Mouse (Mus musculus) kidney, embryonic 16.5 days (tissue): ENCODE measurements around the gene Mamdc2. TPM values are rescaled to one million over a fixed set of nuclear protein-coding genes. Genes with fewer than 3 reads are reported as not detected.

Experiments
- ATAC-seq: fragments of 200-750 bp; cut with Nextera tagmentation; 2 replicates; pipeline ENCODE4 v1.8.0; 2017; ENCODE audit warnings: moderate TSS enrichment; ENCODE audit not compliant: low FRiP score, low TSS enrichment
- H3K27ac ChIP-seq: fragments of 300-500 bp; sonication (generic); 2 replicates; pipeline ENCODE4 v1.5.1; 2014; ENCODE audit warnings: low read length
- H3K27me3 ChIP-seq: fragments of 300-500 bp; sonication (generic); 2 replicates; pipeline ENCODE4 v1.6.1; 2014; ENCODE audit warnings: low read length, control low read depth, mixed read lengths; ENCODE audit not compliant: insufficient read depth
- H3K36me3 ChIP-seq: fragments of 300-500 bp; sonication (generic); 2 replicates; pipeline ENCODE4 v1.6.1; 2014; ENCODE audit warnings: low read length, control low read depth, mixed read lengths; ENCODE audit not compliant: insufficient read depth
- H3K4me1 ChIP-seq: fragments of 300-500 bp; sonication (generic); 2 replicates; pipeline ENCODE4 v1.6.1; 2014; ENCODE audit warnings: low read length, control low read depth, mixed read lengths; ENCODE audit not compliant: insufficient read depth
- H3K4me2 ChIP-seq: fragments of 300-500 bp; sonication (generic); replicated peaks from 2 replicates; pipeline ENCODE4 v1.6.1; 2014; ENCODE audit warnings: low read depth, low read length
- H3K4me3 ChIP-seq: fragments of 300-500 bp; sonication (generic); 2 replicates; pipeline ENCODE4 v1.5.1; 2014; ENCODE audit warnings: mild to moderate bottlenecking, low read length
- H3K9ac ChIP-seq: fragments of 300-500 bp; sonication (generic); replicated peaks from 2 replicates; pipeline ENCODE4 v1.6.1; 2014; ENCODE audit warnings: low read length
- H3K9me3 ChIP-seq: fragments of 300-500 bp; sonication (generic); 2 replicates; pipeline ENCODE4 v1.6.1; 2016; ENCODE audit warnings: low read length, control low read depth
- WGBS: fragments of 180-500 bp; shearing (Covaris S2); extraction: QIAGEN DNeasy Blood & Tissue Kit; methylation state at CpG from one replicate; pipeline ENCODE4 v1.1.7; 2014; 5-methylcytosine and 5-hydroxymethylcytosine counted together
- polyA plus RNA-seq: library from polyadenylated mRNA; unstranded; fragments of >200 nt; fragmentation: Nextera tagmentation; extraction: Ambion mirVana; gene quantifications from 2 replicates; pipeline ENCODE4 v1.2.1, GENCODE M21; 2015

Mamdc2 gene
- polyA plus RNA-seq, 1 experiment from 2014 or later = 1.5 TPM

DNA sequence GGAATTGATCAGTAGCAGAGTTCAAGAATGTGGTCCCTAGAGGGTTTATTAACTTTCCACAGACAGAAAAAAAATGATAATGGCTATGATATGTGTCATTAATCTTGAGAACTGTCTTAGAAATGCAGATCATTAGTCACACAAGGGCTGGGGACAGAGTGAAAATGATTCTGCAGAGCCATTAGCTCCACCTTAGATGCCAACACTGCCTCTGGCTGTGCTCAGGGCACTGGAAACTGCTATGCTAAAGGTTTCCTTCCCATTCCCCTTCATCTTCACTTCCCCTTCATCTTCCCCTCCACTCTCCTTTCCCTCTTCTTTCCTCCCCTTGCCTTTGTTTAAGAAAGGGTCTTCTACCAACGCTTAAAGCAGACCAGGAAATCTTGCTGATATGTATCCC is 53.6 kb downstream of the Mamdc2 start:
- no peaks in the 10 kb centered on the region for H3K27me3 ChIP-seq
- no peak overlapping the region for H3K4me2 ChIP-seq
- no peak overlapping the region for H3K27ac ChIP-seq
- H3K36me3 ChIP-seq = no peaks in the 10 kb centered on the region
- H3K4me3 ChIP-seq = no peak overlapping the region
- 78% methylated on average over 1 of the region's 1 CpGs for WGBS
- H3K9ac ChIP-seq = no peak overlapping the region
- ATAC-seq = no peak
- no peaks in the 10 kb centered on the region for H3K9me3 ChIP-seq
- H3K4me1 ChIP-seq = no peaks in the 10 kb centered on the region

DNA sequence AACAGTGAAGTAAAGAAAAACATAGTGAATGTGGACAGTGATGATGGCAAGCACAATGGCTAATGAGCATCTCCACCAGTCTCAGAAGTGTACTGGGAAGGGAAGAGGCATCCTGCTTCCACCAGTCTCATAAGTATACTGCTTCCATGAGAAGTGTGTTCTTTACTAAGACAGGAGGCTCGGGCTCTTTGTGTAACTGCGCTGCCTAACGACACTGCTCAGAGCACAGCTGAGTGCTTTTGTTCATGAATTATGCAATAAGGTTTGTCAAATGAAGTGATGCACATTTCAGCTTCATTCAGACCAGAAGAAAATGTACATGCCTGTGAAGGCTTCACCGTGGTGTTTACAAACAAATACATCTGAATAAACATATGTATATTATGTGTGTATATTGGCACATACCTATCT is 59.4 kb downstream of the Mamdc2 start:
- no peak for ATAC-seq
- WGBS = 67% methylated on average over 4 of the region's 4 CpGs

DNA sequence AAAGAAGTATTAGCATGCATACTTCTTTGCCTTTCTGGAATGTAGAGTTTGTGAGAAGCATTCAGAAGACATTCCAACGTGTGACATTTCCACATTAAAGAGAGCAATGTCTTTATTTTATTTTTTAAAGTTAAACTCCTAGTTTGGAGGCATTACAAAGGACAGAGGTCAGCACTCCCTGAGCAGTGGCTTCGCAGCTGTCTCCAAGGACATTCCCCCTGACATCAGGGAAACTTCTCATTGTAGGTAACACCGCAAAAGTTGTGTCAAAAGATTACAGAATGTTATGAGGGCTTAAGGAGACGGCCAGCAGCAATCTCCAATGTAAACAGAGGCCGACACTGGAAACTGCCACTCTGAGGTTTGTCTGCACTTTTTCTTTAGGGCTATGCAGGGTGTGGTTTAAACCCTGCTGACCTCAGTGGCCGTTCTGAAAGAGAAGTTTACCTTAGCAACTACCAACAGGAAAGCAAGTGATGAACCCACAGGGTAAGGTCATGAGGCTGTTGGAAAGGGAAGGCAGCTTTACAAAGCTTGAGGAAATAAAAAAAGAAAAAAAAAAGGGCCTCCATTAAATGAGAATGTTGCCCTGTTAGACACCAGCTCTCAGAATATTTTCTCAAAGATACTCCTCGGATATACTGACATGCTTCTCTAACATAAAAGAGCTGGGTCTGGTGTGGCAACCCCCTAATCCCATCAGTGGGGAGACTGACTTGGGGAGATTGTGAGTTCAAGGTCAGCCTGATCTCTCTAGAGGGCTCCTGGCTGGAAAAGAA is 60.0 kb downstream of the Mamdc2 start:
- no peak overlapping the region for H3K4me3 ChIP-seq
- no peak for ATAC-seq
- 16% methylated on average over 7 of the region's 7 CpGs for WGBS
- H3K36me3 ChIP-seq = no peaks in the 10 kb centered on the region
- no peak overlapping the region for H3K9ac ChIP-seq
- H3K4me2 ChIP-seq = no peak overlapping the region
- H3K27me3 ChIP-seq = no peaks in the 10 kb centered on the region
- H3K9me3 ChIP-seq = no peaks in the 10 kb centered on the region
- no peaks in the 10 kb centered on the region for H3K4me1 ChIP-seq
- H3K27ac ChIP-seq = no peak overlapping the region

More for the DNA sequence above, 59.4 kb downstream of the Mamdc2 start:
- Histone ChIP-seq H3K4me1 (no peaks in the 10 kb centered on the region), H3K9me3 (no peaks in the 10 kb centered on the region), H3K27ac (no peak overlapping the region), H3K36me3 (no peaks in the 10 kb centered on the region), H3K27me3 (no peaks in the 10 kb centered on the region), H3K4me3 (no peak overlapping the region), H3K9ac (no peak overlapping the region), H3K4me2 (no peak overlapping the region)

DNA sequence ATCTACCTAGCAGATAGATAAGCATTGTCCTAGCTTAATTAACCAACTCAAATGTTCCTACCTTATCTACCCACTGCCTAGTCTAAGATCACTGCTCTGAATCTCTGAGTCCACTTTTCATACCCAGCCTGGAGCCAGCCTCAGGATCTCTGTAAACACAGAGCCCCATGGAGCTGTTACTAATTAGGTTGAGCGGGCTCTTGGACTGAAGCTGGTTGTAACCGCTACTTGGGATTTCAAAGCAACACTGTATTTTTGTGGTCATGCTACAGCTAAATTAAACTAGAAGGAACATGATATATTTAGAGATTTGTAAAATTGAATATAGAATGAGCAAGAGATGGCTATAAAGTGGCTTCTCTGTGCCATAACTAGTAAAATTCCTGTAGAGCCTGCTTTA is 65.8 kb downstream of the Mamdc2 start:
- no peak overlapping the region for H3K27ac ChIP-seq
- no peaks in the 10 kb centered on the region for H3K27me3 ChIP-seq
- H3K9ac ChIP-seq = no peak overlapping the region
- no peak overlapping the region for H3K4me2 ChIP-seq
- no peaks in the 10 kb centered on the region for H3K4me1 ChIP-seq
- no peaks in the 10 kb centered on the region for H3K36me3 ChIP-seq
- ATAC-seq = no peak
- WGBS = 94% methylated on average over 2 of the region's 2 CpGs
- H3K4me3 ChIP-seq = no peak overlapping the region
- H3K9me3 ChIP-seq = no peaks in the 10 kb centered on the region

DNA sequence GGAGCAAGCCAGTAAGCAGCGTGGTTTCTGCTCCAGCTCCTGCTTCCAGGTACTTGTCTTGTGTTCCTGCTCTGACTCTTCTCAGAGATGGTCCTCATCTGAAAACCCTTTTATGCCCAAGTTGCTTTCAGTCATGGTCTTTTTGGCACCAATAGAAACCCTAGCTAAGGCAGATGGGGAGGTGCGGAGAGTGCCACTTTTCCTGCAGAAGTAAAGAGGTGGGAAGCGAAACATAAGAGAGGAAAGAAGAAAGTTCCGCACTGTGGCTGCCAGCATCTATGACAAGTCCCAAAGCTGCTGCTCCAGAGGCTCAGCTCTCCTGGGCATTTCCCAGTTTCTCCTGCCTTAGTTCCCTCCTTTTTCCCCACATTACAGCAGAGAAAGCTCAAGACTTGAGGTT is 67.3 kb downstream of the Mamdc2 start:
- WGBS = 92% methylated on average over 4 of the region's 4 CpGs
- ATAC-seq = no peak

DNA sequence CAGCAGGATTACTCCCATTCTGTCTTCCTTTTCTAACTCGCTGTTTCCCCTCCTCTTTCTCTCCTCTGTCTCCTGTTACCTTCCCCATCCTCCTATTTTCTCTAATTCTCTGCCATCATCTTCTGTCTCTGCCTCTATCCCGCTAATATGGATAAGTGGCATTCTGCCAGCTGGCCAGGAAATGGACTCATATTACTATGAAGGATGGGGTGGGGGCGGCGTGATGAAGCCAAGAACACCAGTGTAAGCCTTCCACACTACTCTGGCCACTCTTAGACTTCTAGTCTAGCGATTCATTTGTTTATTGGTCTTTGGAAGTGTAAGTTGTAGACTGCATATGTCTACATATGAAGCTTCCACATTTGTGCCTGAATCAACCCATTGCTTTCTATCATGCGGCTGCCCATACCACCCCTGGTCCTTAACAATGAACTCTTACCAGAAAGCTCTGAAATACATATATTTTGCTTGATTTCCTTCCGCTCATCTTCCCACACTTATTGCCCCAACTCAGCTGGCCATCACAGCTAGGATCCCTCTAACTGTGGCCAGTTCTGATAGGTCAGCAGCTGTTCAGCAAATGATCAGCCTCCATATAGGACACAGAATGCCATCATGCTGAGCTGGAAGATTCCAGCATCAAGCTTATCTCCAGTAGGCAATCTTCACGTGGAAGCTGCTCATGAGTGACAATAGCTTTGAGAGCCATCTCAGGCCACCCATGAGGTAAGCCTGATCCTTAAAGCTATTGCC is 68.3 kb downstream of the Mamdc2 start:
- H3K9ac ChIP-seq = no peak overlapping the region
- H3K27me3 ChIP-seq = no peaks in the 10 kb centered on the region
- no peak overlapping the region for H3K27ac ChIP-seq
- H3K4me1 ChIP-seq = 0 out of 2 replicates have a peak, but pooled peaks cover 2% of the 10 kb centered on the region
- 74% methylated on average over 8 of the region's 8 CpGs for WGBS
- H3K4me3 ChIP-seq = no peak overlapping the region
- no peaks in the 10 kb centered on the region for H3K9me3 ChIP-seq
- no peaks in the 10 kb centered on the region for H3K36me3 ChIP-seq
- ATAC-seq = no peak
- H3K4me2 ChIP-seq = no peak overlapping the region

More for the DNA sequence above, 67.3 kb downstream of the Mamdc2 start:
- Histone ChIP-seq H3K9me3 (no peaks in the 10 kb centered on the region), H3K9ac (no peak overlapping the region), H3K4me3 (no peak overlapping the region), H3K36me3 (no peaks in the 10 kb centered on the region), H3K27me3 (no peaks in the 10 kb centered on the region), H3K4me1 (0 out of 2 replicates have a peak, but pooled peaks cover 2% of the 10 kb centered on the region), H3K27ac (no peak overlapping the region), H3K4me2 (no peak overlapping the region)

DNA sequence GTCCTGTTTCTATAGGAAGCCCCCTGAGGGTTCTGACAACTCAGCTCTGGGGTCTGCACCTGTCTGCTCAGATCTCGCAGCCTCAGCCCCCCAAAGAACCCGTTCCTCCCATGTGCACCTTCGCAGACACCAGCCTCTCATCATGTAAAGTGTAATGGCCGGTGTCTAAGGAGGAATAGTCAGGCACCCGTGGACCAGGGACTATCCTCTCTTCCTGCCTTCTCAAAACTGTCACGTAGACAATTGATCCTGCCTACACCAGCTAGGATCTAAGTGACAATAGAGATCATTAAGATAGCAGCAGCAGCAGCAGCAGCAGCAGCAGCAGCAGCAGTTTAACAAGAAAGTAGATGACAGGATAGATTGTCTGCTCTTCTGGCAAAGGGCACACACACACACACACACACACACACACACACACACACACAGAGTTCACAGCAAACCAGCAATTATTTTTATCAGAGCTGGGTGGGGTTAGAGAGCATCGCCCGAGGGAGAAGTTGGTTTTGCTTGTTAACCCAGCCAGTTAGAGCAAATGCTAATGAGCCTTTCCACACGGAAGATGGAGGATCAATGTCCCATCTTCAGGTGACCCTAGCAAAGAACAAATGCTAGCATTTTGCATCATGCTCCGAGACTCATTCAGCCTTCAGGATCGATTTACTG is 71.6 kb downstream of the Mamdc2 start:
- Histone ChIP-seq H3K4me3 (no peak overlapping the region), H3K9ac (no peak overlapping the region), H3K4me2 (no peak overlapping the region), H3K27ac (no peak overlapping the region), H3K36me3 (no peaks in the 10 kb centered on the region), H3K27me3 (no peaks in the 10 kb centered on the region), H3K4me1 (0 out of 2 replicates have a peak, but pooled peaks cover 2% of the 10 kb centered on the region), H3K9me3 (no peaks in the 10 kb centered on the region)
- no peak for ATAC-seq
- WGBS = 60% methylated on average over 11 of the region's 11 CpGs

DNA sequence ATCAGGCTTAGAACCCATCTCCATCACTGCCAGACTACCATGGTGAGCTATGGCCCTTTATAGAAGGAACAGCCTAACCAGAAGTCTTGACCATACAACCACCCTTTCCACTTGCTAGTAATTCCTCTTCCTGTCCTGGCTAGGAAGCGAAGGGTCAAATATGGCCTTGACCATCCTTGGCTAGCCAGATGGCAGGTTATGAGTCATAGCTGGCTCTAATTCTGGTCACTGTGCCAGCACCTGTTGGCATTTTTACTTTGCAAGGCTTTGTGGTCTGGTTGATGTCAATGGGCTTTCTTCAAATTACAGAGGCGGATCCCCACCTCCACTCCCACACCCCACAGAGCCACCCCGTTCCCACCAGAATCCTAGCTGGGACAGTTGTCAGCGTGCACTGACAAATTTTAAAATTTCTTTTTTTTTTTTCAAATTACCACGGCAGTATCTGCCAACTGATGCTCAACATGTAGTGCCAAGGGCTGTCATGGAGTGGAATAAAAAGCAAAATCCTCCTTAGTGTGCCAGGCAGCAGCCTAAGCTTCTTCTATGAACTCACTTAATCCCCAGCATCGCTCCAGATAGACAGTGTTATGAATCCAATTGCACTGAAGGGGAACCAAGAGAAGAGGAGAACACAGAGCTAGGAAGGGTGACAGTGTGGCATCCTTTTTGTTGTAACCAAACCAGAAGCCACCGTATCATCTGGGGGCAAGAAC is 73.1 kb downstream of the Mamdc2 start:
- no peak overlapping the region for H3K4me3 ChIP-seq
- 88% methylated on average over 7 of the region's 7 CpGs for WGBS

DNA sequence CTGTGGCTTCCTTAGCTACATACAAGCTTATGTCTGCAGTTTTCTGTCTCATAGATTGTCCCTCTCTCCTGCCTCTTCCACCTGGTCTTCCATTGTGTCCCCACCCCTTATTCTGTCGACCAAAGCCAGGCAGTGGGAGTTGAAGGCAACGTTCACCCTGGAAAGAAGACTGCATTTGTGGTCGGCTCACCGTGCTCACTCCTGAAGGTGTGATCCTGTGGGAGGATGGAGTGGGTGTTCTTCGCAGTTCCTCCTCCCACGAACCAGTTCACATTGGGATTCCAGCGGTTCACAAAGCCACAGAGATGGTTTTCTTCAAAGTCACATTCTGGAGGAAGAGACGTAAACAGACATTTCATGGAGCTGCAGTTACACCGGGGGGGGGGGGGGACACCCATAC is 74.5 kb downstream of the Mamdc2 start:
- no peak overlapping the region for H3K9ac ChIP-seq
- H3K27ac ChIP-seq = no peak overlapping the region
- 0 out of 2 replicates have a peak, but pooled peaks cover 2% of the 10 kb centered on the region for H3K4me1 ChIP-seq
- 63% methylated on average over 9 of the region's 9 CpGs for WGBS
- no peaks in the 10 kb centered on the region for H3K27me3 ChIP-seq
- no peak overlapping the region for H3K4me3 ChIP-seq
- no peak overlapping the region for H3K4me2 ChIP-seq
- H3K9me3 ChIP-seq = no peaks in the 10 kb centered on the region
- no peak for ATAC-seq
- H3K36me3 ChIP-seq = no peaks in the 10 kb centered on the region

More for the DNA sequence above, 73.1 kb downstream of the Mamdc2 start:
- 0 out of 2 replicates have a peak, but pooled peaks cover 2% of the 10 kb centered on the region for H3K4me1 ChIP-seq
- H3K9ac ChIP-seq = no peak overlapping the region
- H3K9me3 ChIP-seq = no peaks in the 10 kb centered on the region
- H3K36me3 ChIP-seq = no peaks in the 10 kb centered on the region
- H3K27me3 ChIP-seq = no peaks in the 10 kb centered on the region
- H3K27ac ChIP-seq = no peak overlapping the region
- ATAC-seq = no peak
- H3K4me2 ChIP-seq = no peak overlapping the region
